Mouse (Mus musculus) erythroblast, embryonic 14.5 days (primary cell): ENCODE results near the gene Ikzf3.

ENCODE experiments used
- GATA1 ChIP-seq: IDR thresholded peaks from 2 replicates; pipeline ENCODE4 v1.6.1; 2012; ENCODE audit warnings: low read length, inconsistent platforms, mixed read lengths
- TAL1 ChIP-seq: IDR thresholded peaks from 3 replicates; pipeline ENCODE4 v1.6.1; 2012; ENCODE audit warnings: low read length, inconsistent platforms, mixed read lengths

GRCm38 (mm10) chr11:98479026-98479939 lies 66.5 kb downstream of the Ikzf3 start:
- TF ChIP-seq TAL1, result no peak
- no peak for TF ChIP-seq GATA1
